Mouse (Mus musculus): ENCODE data around the gene Rtl8c. TPM values are rescaled to one million over a fixed set of nuclear protein-coding genes. Genes with fewer than 3 reads are reported as not detected.
"Not testable (repeated sequence)": the region's sequence is repeated elsewhere in the genome, so short reads cannot be mapped to it uniquely, and the experiment has no call there.

The Rtl8c gene
- polyA plus RNA-seq, 1 experiment from 2014 or later = 118 TPM

- H3K9me3 ChIP-seq, H3K36me3 ChIP-seq, H3K27me3 ChIP-seq, H3K4me1 ChIP-seq: not testable (repeated sequence)
- 0 out of 2 replicates have a peak within 1 kb of the TSS, but pooled peaks have one; percentile 3 for H3K9ac ChIP-seq (replicated peaks)
- H3K4me3 ChIP-seq = peak within 1 kb of the TSS; percentile 39
- peak; percentile 95 for ATAC-seq (replicated peaks)
- H3K27ac ChIP-seq (replicated peaks) = peak within 1 kb of the TSS; percentile 43; the same call in 1 of the 2 replicates
- H3K4me2 ChIP-seq (replicated peaks) = peak within 1 kb of the TSS; percentile 37
- WGBS = 24% methylated on average over 10 of the region's 50 CpGs
Measured at GRCm38 (mm10) chrX:53642980-53643961, 35.4 kb downstream of the Rtl8c start, which contains the start of gene Rtl8a. Gene Rtl8a (minus strand): TSS chrX:53643682.

- WGBS = 78% methylated on average over 6 of the region's 6 CpGs
- H3K36me3 ChIP-seq = no peaks in the 10 kb centered on the region
- no peak overlapping the region for H3K4me3 ChIP-seq
- H3K27me3 ChIP-seq = no peaks in the 10 kb centered on the region
- no peak overlapping the region for H3K4me2 ChIP-seq (replicated peaks)
- H3K27ac ChIP-seq (replicated peaks) = no peak overlapping the region
- peaks cover 4% of the 10 kb centered on the region; the same call in 1 of the 2 replicates for H3K4me1 ChIP-seq
- no peak for ATAC-seq (replicated peaks)
- no peaks in the 10 kb centered on the region for H3K9me3 ChIP-seq
- H3K9ac ChIP-seq (replicated peaks) = no peak overlapping the region
Measured at GRCm38 (mm10) chrX:53645885-53646284, 38.1 kb downstream of the Rtl8c start.

GRCm38 (mm10) chrX:53652917-53653316 lies 45.1 kb downstream of the Rtl8c start:
- WGBS = 75% methylated on average over 4 of the region's 4 CpGs
- not testable (repeated sequence) for H3K27me3 ChIP-seq; H3K27ac ChIP-seq (replicated peaks); H3K4me1 ChIP-seq; H3K9ac ChIP-seq (replicated peaks); H3K36me3 ChIP-seq; H3K4me2 ChIP-seq (replicated peaks); ATAC-seq (replicated peaks); H3K4me3 ChIP-seq; H3K9me3 ChIP-seq

Other genes starting within 250 kb of the Rtl8c start
- 54.6 and 57.9 TPM in 2 replicates for gene Mospd1, start 237.5 kb upstream of the Rtl8c start, polyA plus RNA-seq (2015; fragmentation: Nextera tagmentation; extraction: Ambion mirVana)
- gene Etd, start 173.1 kb upstream of the Rtl8c start, polyA plus RNA-seq (2015; fragmentation: Nextera tagmentation; extraction: Ambion mirVana) = not detected in 2 replicates
- gene Gm14597, start 947 bp downstream of the Rtl8c start, polyA plus RNA-seq (2015; fragmentation: Nextera tagmentation; extraction: Ambion mirVana) = not detected in 2 replicates
- 152 and 162 TPM in 2 replicates for gene Rtl8a, start 35.6 kb downstream of the Rtl8c start, polyA plus RNA-seq (2015; fragmentation: Nextera tagmentation; extraction: Ambion mirVana)
- gene Rtl8b, start 62.4 kb downstream of the Rtl8c start, polyA plus RNA-seq (2015; fragmentation: Nextera tagmentation; extraction: Ambion mirVana) = 126 and 130 TPM in 2 replicates
- gene 4930502E18Rik, start 116.8 kb downstream of the Rtl8c start, polyA plus RNA-seq (2015; fragmentation: Nextera tagmentation; extraction: Ambion mirVana) = 0.11 and 0.17 TPM in 2 replicates
- 0.15 TPM in 1 of 2 replicates, not detected in the other for gene 1700013H16Rik, start 149.8 kb downstream of the Rtl8c start, polyA plus RNA-seq (2015; fragmentation: Nextera tagmentation; extraction: Ambion mirVana)
- gene Zfp36l3, start 168.4 kb downstream of the Rtl8c start, polyA plus RNA-seq (2015; fragmentation: Nextera tagmentation; extraction: Ambion mirVana) = not detected in 2 replicates
- gene Xlr, start 189.7 kb downstream of the Rtl8c start, polyA plus RNA-seq (2015; fragmentation: Nextera tagmentation; extraction: Ambion mirVana) = 0.84 and 1.0 TPM in 2 replicates

Measured in forebrain, embryonic 15.5 days (tissue).